Mouse (Mus musculus): ENCODE measurements at regions not wholly inside any gene's neighbourhood (a gene's known extent, or its start where the extent isn't known, plus 50 kb on each side); places are given as distances from the start of the nearest gene placed in this dataset.

GRCm38 (mm10) chr13:25664963-25665606 is 394.8 kb upstream of the Nrsn1 start:
- 79% methylated on average over 2 of the region's 2 CpGs for WGBS
- Histone ChIP-seq H3K4me1 (replicated peaks; ENCODE audit: control insufficient read depth, insufficient read depth, low read length) (no peaks in the 10 kb centered on the region), H3K27ac (ENCODE audit: control insufficient read depth, insufficient read depth, low read length) (no peak overlapping the region), H3K27me3 (ENCODE audit: control insufficient read depth, insufficient read depth, low read length) (no peaks in the 10 kb centered on the region), H3K36me3 (ENCODE audit: control insufficient read depth, insufficient read depth, low read length) (no peaks in the 10 kb centered on the region), H3K4me3 (ENCODE audit: control insufficient read depth, insufficient read depth, low read length) (no peak overlapping the region)
- TF ChIP-seq CTCF (IDR thresholded peaks at IDR 0.05; ENCODE audit: borderline replicate concordance, control insufficient read depth, extremely low read depth, insufficient read depth, low read length, poor library complexity) (no peak), POLR2A (IDR thresholded peaks at IDR 0.05; ENCODE audit: control insufficient read depth, extremely low read depth, insufficient read depth, low read length, poor library complexity) (no peak)
- DNase-seq, result no peak

DNA sequence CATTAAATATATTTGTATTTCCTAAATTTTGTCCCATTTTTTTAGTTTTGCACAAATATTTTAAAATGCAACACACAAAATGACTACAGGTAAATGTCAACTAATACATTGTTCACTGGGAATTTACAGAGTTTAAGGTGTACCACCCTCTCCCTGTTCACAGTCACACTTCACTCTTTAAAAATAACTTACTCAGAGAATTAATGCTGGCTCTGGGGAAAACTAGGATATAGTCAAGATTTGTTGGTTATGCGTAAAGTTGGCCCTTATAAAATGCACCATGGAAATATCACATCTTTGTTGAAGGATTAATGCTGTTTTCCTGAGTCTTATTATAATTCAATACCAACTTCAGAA is 378.1 kb upstream of the Nrsn1 start:
- no peak for TF ChIP-seq CTCF (IDR thresholded peaks at IDR 0.05; ENCODE audit: borderline replicate concordance, control insufficient read depth, extremely low read depth, insufficient read depth, low read length, poor library complexity)
- no peak for TF ChIP-seq POLR2A (IDR thresholded peaks at IDR 0.05; ENCODE audit: control insufficient read depth, extremely low read depth, insufficient read depth, low read length, poor library complexity)
- Histone ChIP-seq H3K4me1 (replicated peaks; ENCODE audit: control insufficient read depth, insufficient read depth, low read length) (no peaks in the 10 kb centered on the region), H3K36me3 (ENCODE audit: control insufficient read depth, insufficient read depth, low read length) (no peaks in the 10 kb centered on the region), H3K27ac (ENCODE audit: control insufficient read depth, insufficient read depth, low read length) (no peak overlapping the region), H3K4me3 (ENCODE audit: control insufficient read depth, insufficient read depth, low read length) (no peak overlapping the region), H3K27me3 (ENCODE audit: control insufficient read depth, insufficient read depth, low read length) (no peaks in the 10 kb centered on the region)
- no peak for DNase-seq
- WGBS, result 97% methylated on average over 1 of the region's 1 CpGs

DNA sequence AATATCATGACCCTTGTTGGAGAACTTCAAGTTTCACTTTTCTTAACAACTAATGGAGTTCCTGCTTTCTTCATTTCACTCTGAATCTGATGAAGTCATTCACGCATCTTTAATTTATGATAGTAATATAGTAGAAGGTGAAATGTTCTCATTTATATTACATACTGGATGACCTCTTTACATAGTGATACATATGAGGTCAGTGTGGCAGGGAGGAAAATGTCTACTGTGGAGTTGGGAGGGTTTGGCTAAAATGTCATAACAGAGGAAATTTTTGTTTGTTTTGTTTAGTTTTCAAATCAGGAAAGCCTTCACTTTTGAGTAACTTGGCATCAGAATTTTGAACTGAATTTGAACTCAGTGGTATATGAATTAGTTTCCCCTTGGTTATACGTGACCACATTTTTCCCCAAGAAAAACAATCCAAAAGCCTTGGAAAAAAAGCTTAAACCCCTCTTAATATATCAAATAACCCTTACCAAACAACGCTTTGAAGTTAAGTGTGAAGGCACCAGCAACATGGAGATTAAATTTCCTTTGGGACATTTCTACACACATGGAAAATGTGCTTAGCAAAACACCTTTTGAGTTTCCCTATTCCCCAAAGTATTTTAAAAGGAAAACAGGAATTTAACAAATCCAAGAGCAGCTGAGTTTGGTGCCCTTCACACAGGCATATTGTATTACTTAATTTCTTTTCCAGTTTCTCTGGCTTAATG is 377.6 kb upstream of the Nrsn1 start:
- TF ChIP-seq CTCF (IDR thresholded peaks at IDR 0.05; ENCODE audit: borderline replicate concordance, control insufficient read depth, extremely low read depth, insufficient read depth, low read length, poor library complexity) (no peak), POLR2A (IDR thresholded peaks at IDR 0.05; ENCODE audit: control insufficient read depth, extremely low read depth, insufficient read depth, low read length, poor library complexity) (no peak)
- no peaks in the 10 kb centered on the region for H3K36me3 ChIP-seq (ENCODE audit: control insufficient read depth, insufficient read depth, low read length)
- 83% methylated on average over 3 of the region's 3 CpGs for WGBS

GRCm38 (mm10) chr13:25639522-25640291 is 369.4 kb upstream of the Nrsn1 start:
- H3K4me1 ChIP-seq (replicated peaks; ENCODE audit: control insufficient read depth, insufficient read depth, low read length), result no peaks in the 10 kb centered on the region
- DNase-seq, result no peak
- no peak for TF ChIP-seq POLR2A (IDR thresholded peaks at IDR 0.05; ENCODE audit: control insufficient read depth, extremely low read depth, insufficient read depth, low read length, poor library complexity)
- WGBS, result 49% methylated on average over 6 of the region's 6 CpGs
- no peak overlapping the region for H3K27ac ChIP-seq (ENCODE audit: control insufficient read depth, insufficient read depth, low read length)
- H3K4me3 ChIP-seq (ENCODE audit: control insufficient read depth, insufficient read depth, low read length), result no peak overlapping the region
- H3K36me3 ChIP-seq (ENCODE audit: control insufficient read depth, insufficient read depth, low read length), result no peaks in the 10 kb centered on the region
- no peaks in the 10 kb centered on the region for H3K27me3 ChIP-seq (ENCODE audit: control insufficient read depth, insufficient read depth, low read length)

More for the DNA sequence above, 377.6 kb upstream of the Nrsn1 start:
- H3K4me3 ChIP-seq (ENCODE audit: control insufficient read depth, insufficient read depth, low read length), result no peak overlapping the region
- H3K27me3 ChIP-seq (ENCODE audit: control insufficient read depth, insufficient read depth, low read length), result no peaks in the 10 kb centered on the region
- no peaks in the 10 kb centered on the region for H3K4me1 ChIP-seq (replicated peaks; ENCODE audit: control insufficient read depth, insufficient read depth, low read length)
- no peak overlapping the region for H3K27ac ChIP-seq (ENCODE audit: control insufficient read depth, insufficient read depth, low read length)
- no peak for DNase-seq

DNA sequence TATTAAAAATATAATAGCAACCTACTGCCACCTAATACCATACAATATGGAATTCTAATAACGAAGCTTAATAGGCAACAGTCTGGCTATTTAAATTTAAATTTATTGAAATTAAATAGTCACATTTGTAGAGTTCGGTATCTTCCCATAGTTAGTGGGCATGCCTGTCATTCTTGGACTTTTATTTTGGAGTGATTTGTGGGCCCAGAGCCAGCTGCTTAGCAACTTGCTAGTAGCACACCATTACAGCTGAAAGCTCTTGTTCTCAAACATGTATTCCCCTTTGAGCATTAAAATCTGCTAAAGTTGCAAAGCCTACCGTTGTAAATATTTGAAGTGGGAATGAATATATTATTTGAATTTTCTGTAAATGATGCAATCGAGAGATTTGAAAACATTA is 359.2 kb upstream of the Nrsn1 start:
- Histone ChIP-seq H3K27me3 (ENCODE audit: control insufficient read depth, insufficient read depth, low read length) (no peaks in the 10 kb centered on the region), H3K36me3 (ENCODE audit: control insufficient read depth, insufficient read depth, low read length) (no peaks in the 10 kb centered on the region), H3K4me1 (replicated peaks; ENCODE audit: control insufficient read depth, insufficient read depth, low read length) (no peaks in the 10 kb centered on the region), H3K4me3 (ENCODE audit: control insufficient read depth, insufficient read depth, low read length) (no peak overlapping the region), H3K27ac (ENCODE audit: control insufficient read depth, insufficient read depth, low read length) (no peak overlapping the region)
- DNase-seq, result no peak
- WGBS, result 92% methylated on average over 4 of the region's 4 CpGs
- TF ChIP-seq CTCF (IDR thresholded peaks at IDR 0.05; ENCODE audit: borderline replicate concordance, control insufficient read depth, extremely low read depth, insufficient read depth, low read length, poor library complexity) (no peak), POLR2A (IDR thresholded peaks at IDR 0.05; ENCODE audit: control insufficient read depth, extremely low read depth, insufficient read depth, low read length, poor library complexity) (no peak)

DNA sequence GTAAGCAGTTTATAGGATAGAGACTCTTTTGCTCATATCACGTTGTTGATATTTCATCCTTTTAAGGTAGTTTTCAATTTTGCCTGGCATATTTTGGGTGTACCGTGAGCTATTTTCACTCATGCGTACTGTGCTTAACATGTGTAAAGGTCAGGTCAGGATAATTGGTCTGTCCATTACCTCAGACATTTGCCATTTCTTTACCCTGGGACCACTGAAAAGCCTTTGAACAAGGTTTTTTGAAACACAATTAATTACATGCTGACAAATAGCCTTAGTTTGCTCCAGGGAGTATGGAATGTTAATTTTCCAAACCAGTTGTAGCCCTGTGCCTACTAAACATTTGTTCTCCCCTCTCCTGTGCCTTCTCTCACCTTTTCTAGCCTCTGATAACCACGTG is 347.3 kb upstream of the Nrsn1 start:
- no peak overlapping the region for H3K4me3 ChIP-seq (ENCODE audit: control insufficient read depth, insufficient read depth, low read length)
- TF ChIP-seq POLR2A (IDR thresholded peaks at IDR 0.05; ENCODE audit: control insufficient read depth, extremely low read depth, insufficient read depth, low read length, poor library complexity) (no peak), CTCF (IDR thresholded peaks at IDR 0.05; ENCODE audit: borderline replicate concordance, control insufficient read depth, extremely low read depth, insufficient read depth, low read length, poor library complexity) (no peak)
- H3K27me3 ChIP-seq (ENCODE audit: control insufficient read depth, insufficient read depth, low read length), result no peaks in the 10 kb centered on the region
- no peaks in the 10 kb centered on the region for H3K36me3 ChIP-seq (ENCODE audit: control insufficient read depth, insufficient read depth, low read length)
- DNase-seq, result no peak
- WGBS, result 76% methylated on average over 4 of the region's 4 CpGs
- H3K27ac ChIP-seq (ENCODE audit: control insufficient read depth, insufficient read depth, low read length), result no peak overlapping the region
- no peaks in the 10 kb centered on the region for H3K4me1 ChIP-seq (replicated peaks; ENCODE audit: control insufficient read depth, insufficient read depth, low read length)
